Mouse (Mus musculus) embryonic fibroblast, embryonic 13.5 days (primary cell): ENCODE measurements around the gene Cct8.

ENCODE experiments used
- CTCF ChIP-seq: IDR thresholded peaks from 2 replicates; pipeline ENCODE4 v1.5.1; 2011; ENCODE audit warnings: mild to moderate bottlenecking, control low read depth, low read length, moderate library complexity, borderline replicate concordance; ENCODE audit not compliant: insufficient read depth
- POLR2A ChIP-seq: IDR thresholded peaks from 2 replicates; pipeline ENCODE4 v1.6.1; 2011; ENCODE audit warnings: low read depth, mild to moderate bottlenecking, control low read depth, low read length, moderate library complexity

GRCm38 (mm10) chr16:87486739-87487138 is 8.9 kb downstream of the Cct8 start:
- no peak for TF ChIP-seq CTCF
- no peak for TF ChIP-seq POLR2A
